Comparison of ENCODE assay signal across 16 mouse cellular contexts in the genomic region with DNA sequence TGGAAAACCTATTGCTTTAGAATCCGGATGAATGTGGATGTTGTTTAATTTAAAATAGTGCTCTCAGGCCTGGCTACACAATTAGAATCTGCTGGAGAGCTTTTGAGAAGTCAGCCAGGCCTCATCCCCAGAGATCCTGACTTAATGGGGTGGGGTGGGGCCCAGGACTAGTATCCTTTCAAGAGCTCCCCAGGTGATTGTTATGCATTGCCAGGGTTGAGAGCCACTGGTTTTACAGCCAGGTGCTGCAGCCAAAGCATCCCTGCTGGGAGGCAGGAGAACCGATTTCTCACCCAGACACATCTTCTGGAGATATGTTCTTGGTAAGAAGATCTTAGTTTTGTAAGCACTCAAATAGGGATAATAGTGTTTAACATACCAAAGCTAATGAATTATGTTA.
"Had no signal": no experiment of that assay in that cellular context is flagged by ENCODE, and none has a peak within 500 bp of the region (broad histone marks: within the 10 kb centered on the region; RNA-seq: fewer than 3 reads in every experiment).

No protein-coding gene starts in this region.

- H3K9me3 ChIP-seq: midbrain, embryonic 10.5 days; midbrain, embryonic 12.5 days; neural tube, embryonic 12.5 days; stomach, embryonic 15.5 days had no signal

- H3K4me2 ChIP-seq: lung, embryonic 14.5 days; midbrain, embryonic 12.5 days; neural tube, embryonic 12.5 days; stomach, embryonic 15.5 days had no signal

- H3K4me3 ChIP-seq: midbrain, embryonic 10.5 days; midbrain, embryonic 12.5 days; neural tube, embryonic 12.5 days; stomach, embryonic 15.5 days had no signal

- DNase-seq: lung, adult 18-20 months; lung, embryonic 14.5 days; lung, postnatal 10 days; lung, postnatal 4 days; midbrain, embryonic 14.5 days; right cerebral cortex, postnatal 25 days; right cerebral cortex, postnatal 4 days; spleen, adult 18-20 months; thymus, adult 2 months; thymus, postnatal 25 days; thymus, postnatal 4 days had no signal

- H3K9ac ChIP-seq: lung, embryonic 14.5 days; midbrain, embryonic 12.5 days; neural tube, embryonic 12.5 days; stomach, embryonic 15.5 days had no signal

- H3K27me3 ChIP-seq: midbrain, embryonic 12.5 days; neural tube, embryonic 12.5 days; stomach, embryonic 15.5 days had no signal

- H3K36me3 ChIP-seq: midbrain, embryonic 10.5 days; midbrain, embryonic 12.5 days; neural tube, embryonic 12.5 days; stomach, embryonic 15.5 days had no signal

- H3K27ac ChIP-seq: midbrain, embryonic 10.5 days; midbrain, embryonic 12.5 days; neural tube, embryonic 12.5 days; stomach, embryonic 15.5 days; stomach, postnatal 0 days had no signal

- H3K4me1 ChIP-seq: neural tube, embryonic 12.5 days; stomach, embryonic 15.5 days had no signal
